Mouse (Mus musculus) E14TG2a.4 (cell line): Measurements from ENCODE around the gene Stat5b.

Experiments
- CTCF ChIP-seq: conservative IDR thresholded peaks from 2 replicates; pipeline ENCODE4 v1.5.1; 2014; ENCODE audit warnings: low read length
- POU5F1 ChIP-seq: IDR thresholded peaks from 2 replicates; pipeline ENCODE4 v1.6.1; 2014; ENCODE audit warnings: low read length, borderline replicate concordance

- no peak for TF ChIP-seq CTCF
- TF ChIP-seq POU5F1 = no peak
These were observed 113.3 kb downstream of the Stat5b start for GRCm38 (mm10) chr11:100737105-100737733.
